Mouse (Mus musculus) midbrain, embryonic 14.5 days (tissue): ENCODE measurements around the gene Bmpr2. TPM values are rescaled to one million over a fixed set of nuclear protein-coding genes. Genes with fewer than 3 reads are reported as not detected.

Experiments
- ATAC-seq: fragments of 200-750 bp; cut with Nextera tagmentation; 2 replicates; pipeline ENCODE4 v1.8.0; 2017; ENCODE audit warnings: moderate number of reproducible peaks, moderate library complexity; ENCODE audit not compliant: low FRiP score, low TSS enrichment
- DNase-seq: peaks from one replicate; pipeline ENCODE4 v3.0.0-alpha.2; 2015
- H3K27ac ChIP-seq: fragments of 300-500 bp; sonication (generic); replicated peaks from 2 replicates; pipeline ENCODE4 v1.5.1; 2014; ENCODE audit warnings: mild to moderate bottlenecking, low read depth, low read length, moderate library complexity
- H3K27me3 ChIP-seq: fragments of 300-500 bp; sonication (generic); 2 replicates; pipeline ENCODE4 v1.6.1; 2014; ENCODE audit warnings: low read length, control low read depth, mixed read lengths; ENCODE audit not compliant: control insufficient read depth, insufficient read depth
- H3K36me3 ChIP-seq: fragments of 300-500 bp; sonication (generic); 2 replicates; pipeline ENCODE4 v1.6.1; 2014; ENCODE audit warnings: low read length, control low read depth; ENCODE audit not compliant: control insufficient read depth, insufficient read depth
- H3K4me1 ChIP-seq: fragments of 300-500 bp; sonication (generic); 2 replicates; pipeline ENCODE4 v1.6.1; 2014; ENCODE audit warnings: mild to moderate bottlenecking, antibody characterized with exemption, low read length, control low read depth; ENCODE audit not compliant: control insufficient read depth, insufficient read depth
- H3K4me2 ChIP-seq: fragments of 300-500 bp; sonication (generic); 2 replicates; pipeline ENCODE4 v1.6.1; 2014; ENCODE audit warnings: mild to moderate bottlenecking, low read length, moderate library complexity
- H3K4me3 ChIP-seq: fragments of 300-500 bp; sonication (generic); replicated peaks from 2 replicates; pipeline ENCODE4 v1.5.1; 2014; ENCODE audit warnings: low read depth, low read length
- H3K9ac ChIP-seq: fragments of 300-500 bp; sonication (generic); replicated peaks from 2 replicates; pipeline ENCODE4 v1.6.1; 2014; ENCODE audit warnings: mild to moderate bottlenecking, low read length, moderate library complexity
- H3K9me3 ChIP-seq: fragments of 300-500 bp; sonication (generic); 2 replicates; pipeline ENCODE4 v1.6.1; 2016; ENCODE audit warnings: low read length, control low read depth, mixed read lengths; ENCODE audit not compliant: control insufficient read depth
- WGBS: fragments of 180-500 bp; shearing (Covaris S2); extraction: QIAGEN DNeasy Blood & Tissue Kit; methylation state at CpG from one replicate; pipeline ENCODE4 v1.1.7; 2014; 5-methylcytosine and 5-hydroxymethylcytosine counted together
- polyA plus RNA-seq: library from polyadenylated mRNA; unstranded; fragments of >200 nt; fragmentation: Nextera tagmentation; extraction: Ambion mirVana; gene quantifications from 2 replicates; pipeline ENCODE4 v1.2.1, GENCODE M21; 2014

Gene Bmpr2
- polyA plus RNA-seq, 1 experiment from 2014 or later: 19.0 TPM

- no peak overlapping the region for H3K9ac ChIP-seq
- H3K4me3 ChIP-seq: no peak overlapping the region
- no peaks in the 10 kb centered on the region for H3K9me3 ChIP-seq
- no peaks in the 10 kb centered on the region for H3K36me3 ChIP-seq
- no peak overlapping the region for H3K27ac ChIP-seq
- H3K4me1 ChIP-seq: peaks cover 24% of the 10 kb centered on the region
- no peak for DNase-seq
- no peak overlapping the region for H3K4me2 ChIP-seq
- no peak for ATAC-seq
- H3K27me3 ChIP-seq: no peaks in the 10 kb centered on the region
Measured at GRCm38 (mm10) chr1:59918075-59918474, 154.9 kb downstream of the Bmpr2 start.

- DNase-seq: no peak
- Histone ChIP-seq H3K9me3 (no peaks in the 10 kb centered on the region), H3K4me1 (no peaks in the 10 kb centered on the region), H3K27me3 (no peaks in the 10 kb centered on the region), H3K36me3 (no peaks in the 10 kb centered on the region), H3K27ac (no peak overlapping the region), H3K4me3 (no peak overlapping the region), H3K9ac (no peak overlapping the region), H3K4me2 (no peak overlapping the region)
- 72% methylated on average over 1 of the region's 1 CpGs for WGBS
- ATAC-seq: no peak
Measured at GRCm38 (mm10) chr1:59923201-59923600, 160.0 kb downstream of the Bmpr2 start.

DNA sequence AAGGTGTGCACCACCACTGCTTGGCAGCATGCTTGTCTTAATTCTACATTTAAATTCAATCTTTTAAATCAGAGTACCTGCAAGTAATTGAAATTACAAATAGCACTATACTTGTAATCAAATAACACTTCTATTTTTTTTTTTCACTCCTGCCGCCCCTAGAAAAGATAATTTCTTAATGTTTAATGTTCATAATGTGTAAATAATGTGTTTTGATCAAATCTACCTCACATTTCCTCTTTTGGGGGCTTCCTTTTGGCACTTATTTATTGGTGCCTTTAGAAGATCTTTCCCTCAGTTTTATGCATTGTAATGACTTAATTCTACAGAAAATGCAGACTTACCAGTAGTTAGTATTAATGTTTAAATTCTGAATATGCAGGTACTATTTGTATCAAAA is 160.5 kb downstream of the Bmpr2 start:
- no peaks in the 10 kb centered on the region for H3K4me1 ChIP-seq
- no peak overlapping the region for H3K4me2 ChIP-seq
- DNase-seq (no peak), ATAC-seq (no peak)
- H3K27me3 ChIP-seq: no peaks in the 10 kb centered on the region
- H3K4me3 ChIP-seq: no peak overlapping the region
- no peaks in the 10 kb centered on the region for H3K36me3 ChIP-seq
- 88% methylated on average over 1 of the region's 1 CpGs for WGBS
- H3K27ac ChIP-seq: no peak overlapping the region
- H3K9ac ChIP-seq: no peak overlapping the region
- H3K9me3 ChIP-seq: no peaks in the 10 kb centered on the region

- DNase-seq: no peak
- Histone ChIP-seq H3K36me3 (no peaks in the 10 kb centered on the region), H3K4me3 (no peak overlapping the region), H3K27me3 (no peaks in the 10 kb centered on the region), H3K4me1 (no peaks in the 10 kb centered on the region), H3K27ac (no peak overlapping the region), H3K9me3 (no peaks in the 10 kb centered on the region), H3K9ac (no peak overlapping the region), H3K4me2 (no peak overlapping the region)
- 85% methylated on average over 2 of the region's 2 CpGs for WGBS
- no peak for ATAC-seq
Measured at GRCm38 (mm10) chr1:59924411-59924810, 161.2 kb downstream of the Bmpr2 start.

DNA sequence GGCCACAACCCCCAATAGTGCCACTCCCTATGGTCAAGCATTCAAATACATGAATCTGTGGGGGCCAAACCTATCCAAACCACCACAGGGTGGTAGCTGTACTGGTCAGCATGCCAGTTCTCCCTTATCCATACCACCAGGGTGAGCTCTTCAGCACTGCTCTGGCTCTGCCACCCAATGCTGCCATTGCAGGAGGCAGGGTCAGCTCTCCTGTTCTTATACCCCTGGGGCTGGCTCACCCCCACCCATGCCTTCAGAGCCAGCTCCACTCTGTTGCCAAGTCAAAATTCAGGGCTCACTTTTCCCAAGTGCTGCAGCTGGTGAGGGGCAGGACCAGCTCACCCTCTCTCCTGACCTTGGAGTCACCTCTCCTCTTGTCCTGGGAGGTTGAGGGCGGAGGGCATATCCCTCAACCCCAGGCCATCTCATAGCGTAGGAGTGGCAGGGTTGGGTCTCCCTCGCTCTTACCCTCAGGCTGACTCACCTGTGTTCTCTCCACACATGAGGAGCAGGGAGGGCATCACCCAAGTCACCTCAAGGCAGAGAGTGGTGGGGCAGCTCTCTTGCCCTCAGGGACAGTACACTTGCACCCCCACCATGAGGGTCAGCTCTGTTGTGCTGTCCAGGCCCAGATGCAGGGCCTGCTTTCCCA is 162.9 kb downstream of the Bmpr2 start:
- no peaks in the 10 kb centered on the region for H3K4me1 ChIP-seq
- H3K4me3 ChIP-seq: no peak overlapping the region
- no peak overlapping the region for H3K9ac ChIP-seq
- DNase-seq (no peak), ATAC-seq (no peak)
- H3K9me3 ChIP-seq: no peaks in the 10 kb centered on the region
- no peaks in the 10 kb centered on the region for H3K27me3 ChIP-seq
- H3K4me2 ChIP-seq: no peak overlapping the region
- H3K27ac ChIP-seq: no peak overlapping the region
- WGBS: 93% methylated on average over 3 of the region's 3 CpGs
- no peaks in the 10 kb centered on the region for H3K36me3 ChIP-seq

- no peak for ATAC-seq
Measured at GRCm38 (mm10) chr1:59927131-59927680, 164.0 kb downstream of the Bmpr2 start.

More at GRCm38 (mm10) chr1:59927131-59927680, 164.0 kb downstream of the Bmpr2 start:
- H3K9me3 ChIP-seq: no peaks in the 10 kb centered on the region
- H3K4me2 ChIP-seq: no peak overlapping the region
- 93% methylated on average over 2 of the region's 2 CpGs for WGBS
- H3K4me1 ChIP-seq: no peaks in the 10 kb centered on the region
- H3K9ac ChIP-seq: no peak overlapping the region
- no peak overlapping the region for H3K4me3 ChIP-seq
- no peak for DNase-seq
- no peak overlapping the region for H3K27ac ChIP-seq
- H3K36me3 ChIP-seq: no peaks in the 10 kb centered on the region
- H3K27me3 ChIP-seq: no peaks in the 10 kb centered on the region

Other genes with a start within 250 kb of the Bmpr2 start
- gene Gm973, start 247.1 kb upstream of the Bmpr2 start, polyA plus RNA-seq: 7.9 and 10.3 TPM in 2 replicates
- gene Sumo1, start 92.6 kb upstream of the Bmpr2 start, polyA plus RNA-seq: 387 and 419 TPM in 2 replicates
- gene Nop58, start 78.4 kb upstream of the Bmpr2 start, polyA plus RNA-seq: 135 and 140 TPM in 2 replicates
- gene Fam117b, start 149.6 kb downstream of the Bmpr2 start, polyA plus RNA-seq: 58.0 and 65.6 TPM in 2 replicates